Mouse (Mus musculus) G1E (cell line): ENCODE data around the gene Abca1. TPM values are rescaled to one million over a fixed set of nuclear protein-coding genes. Genes with fewer than 3 reads are reported as not detected.

Source experiments
- ATAC-seq: 2 replicates; pipeline ENCODE4 v1.8.0; 2016; ENCODE audit warnings: mild to moderate bottlenecking; ENCODE audit not compliant: insufficient number of reproducible peaks, poor library complexity, low FRiP score, severe bottlenecking; ENCODE audit errors: extremely low read depth
- DNase-seq: peaks from one replicate; pipeline ENCODE4 v3.0.0; 2012; ENCODE audit warnings: low spot score
- H3K27me3 ChIP-seq: 2 replicates; pipeline ENCODE4 v1.6.1; 2012; ENCODE audit warnings: mild to moderate bottlenecking, low read length, inconsistent platforms; ENCODE audit not compliant: insufficient read depth
- H3K36me3 ChIP-seq: replicated peaks from 2 replicates; pipeline ENCODE3; 2012; ENCODE audit warnings: mild to moderate bottlenecking, inconsistent platforms
- H3K4me1 ChIP-seq: 2 replicates; pipeline ENCODE4 v1.6.1; 2012; ENCODE audit warnings: low read depth, low read length, inconsistent platforms, mixed read lengths; ENCODE audit not compliant: insufficient read depth
- H3K4me3 ChIP-seq: 2 replicates; pipeline ENCODE4 v1.5.1; 2012; ENCODE audit warnings: low read depth, mild to moderate bottlenecking, inconsistent platforms, low read length, moderate library complexity, mixed read lengths
- H3K9me3 ChIP-seq: replicated peaks from 2 replicates; pipeline ENCODE4 v1.6.1; 2012; ENCODE audit warnings: inconsistent platforms
- CTCF ChIP-seq: IDR thresholded peaks from 2 replicates; pipeline ENCODE4 v1.5.1; 2012; ENCODE audit warnings: low read depth, low read length, inconsistent platforms, mixed read lengths
- GATA1 ChIP-seq: IDR thresholded peaks from 2 replicates; pipeline ENCODE4 v1.6.1; 2012; ENCODE audit warnings: borderline replicate concordance, low read length, inconsistent platforms, mixed read lengths
- GATA2 ChIP-seq: IDR thresholded peaks from 2 replicates; pipeline ENCODE4 v1.6.1; 2012; ENCODE audit warnings: low read depth, low read length, inconsistent platforms, borderline replicate concordance
- POLR2AphosphoS5 ChIP-seq: IDR thresholded peaks from 2 replicates; pipeline ENCODE4 v1.6.1; 2012; ENCODE audit warnings: low read depth, low read length, inconsistent platforms; ENCODE audit not compliant: insufficient replicate concordance
- TAL1 ChIP-seq: conservative IDR thresholded peaks from 2 replicates; pipeline ENCODE4 v1.6.1; 2012; ENCODE audit warnings: low read depth, low read length, inconsistent platforms, mixed read lengths
- polyA plus RNA-seq: library from polyadenylated mRNA; stranded (reverse); fragments of >175 nt; gene quantifications from 2 replicates; pipeline ENCODE4 v1.2.3, GENCODE M21; 2012
- total RNA-seq, 2 experiments: library from RNA; stranded (forward) in 1 of 2; stranded (reverse) in 1 of 2; fragments of 200-1000 nt in 1 of 2; fragments of >200 nt in 1 of 2; fragmentation: Nextera tagmentation in 1 of 2; gene quantifications; 2 replicates each; pipeline ENCODE4 v1.2.3; 2014 to 2017

The Abca1 gene
- total and polyA plus RNA-seq, 3 experiments = 2.1 to 23.0 (median 4.6) TPM

GRCm38 (mm10) chr4:53153061-53153460 lies 6.6 kb downstream of the Abca1 start:
- H3K4me3 ChIP-seq = no peak overlapping the region; the same call in 1 of the 2 replicates
- no peaks in the 10 kb centered on the region for H3K9me3 ChIP-seq
- TF ChIP-seq CTCF = no peak
- TF ChIP-seq GATA2 = no peak
- TF ChIP-seq POLR2AphosphoS5 = no peak
- TF ChIP-seq TAL1 = no peak
- no peak for TF ChIP-seq GATA1
- DNase-seq (no peak), ATAC-seq (no peak)
- H3K4me1 ChIP-seq = peaks cover 69% of the 10 kb centered on the region
- no peaks in the 10 kb centered on the region for H3K27me3 ChIP-seq
- H3K36me3 ChIP-seq = peaks cover 33% of the 10 kb centered on the region

GRCm38 (mm10) chr4:53152655-53153054 lies 7.0 kb downstream of the Abca1 start:
- H3K4me3 ChIP-seq = no peak overlapping the region
- peaks cover 33% of the 10 kb centered on the region for H3K36me3 ChIP-seq
- H3K27me3 ChIP-seq = no peaks in the 10 kb centered on the region
- no peak for DNase-seq
- TF ChIP-seq POLR2AphosphoS5 (no peak), GATA2 (no peak), TAL1 (no peak), GATA1 (no peak), CTCF (no peak)
- ATAC-seq = no peak
- H3K9me3 ChIP-seq = no peaks in the 10 kb centered on the region
- peaks cover 65% of the 10 kb centered on the region for H3K4me1 ChIP-seq

DNA sequence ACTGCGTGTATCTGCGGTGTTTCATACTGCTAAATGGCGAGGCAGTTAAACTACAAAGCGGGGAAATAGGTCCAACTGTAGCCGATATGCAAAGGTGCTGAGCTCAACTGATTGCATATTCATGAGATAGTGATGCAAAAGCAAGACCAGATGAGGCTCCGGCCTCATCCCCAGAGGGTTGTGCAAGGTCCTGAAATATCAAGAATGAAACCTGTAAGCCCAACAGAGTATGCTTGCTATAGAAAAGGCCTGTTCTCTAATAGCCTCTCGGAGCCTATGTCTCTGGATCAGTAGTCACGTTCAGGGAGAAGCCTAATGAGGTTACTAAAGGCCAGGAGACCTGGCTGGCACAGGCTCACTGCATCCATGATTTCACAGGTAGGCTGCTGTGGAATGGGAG lies 9.2 kb downstream of the Abca1 start:
- Histone ChIP-seq H3K36me3 (peaks cover 42% of the 10 kb centered on the region), H3K27me3 (no peaks in the 10 kb centered on the region), H3K4me3 (no peak overlapping the region), H3K4me1 (peaks cover 71% of the 10 kb centered on the region), H3K9me3 (no peaks in the 10 kb centered on the region)
- TF ChIP-seq GATA2 (no peak), POLR2AphosphoS5 (no peak), CTCF (no peak), TAL1 (no peak), GATA1 (no peak)
- ATAC-seq (no peak), DNase-seq (no peak)

DNA sequence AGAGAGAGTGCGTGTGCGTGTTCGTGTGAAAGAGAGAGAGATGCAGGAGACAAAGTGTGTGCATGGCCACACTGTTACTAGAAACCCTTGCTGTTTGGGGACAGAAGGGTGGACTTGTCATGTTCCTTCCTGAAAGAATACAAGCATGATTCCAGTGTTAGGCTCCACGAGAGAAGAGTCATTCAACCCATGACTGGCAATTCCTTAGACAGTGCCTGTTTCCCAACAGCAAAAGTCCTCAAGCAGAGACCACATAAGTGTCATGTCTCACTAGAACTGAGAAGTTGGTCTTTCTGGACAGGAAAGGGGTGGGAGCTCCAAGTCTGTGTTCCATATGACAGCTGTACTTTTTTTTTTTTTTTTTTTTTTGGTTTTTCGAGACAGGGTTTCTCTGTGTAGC lies 10.1 kb downstream of the Abca1 start:
- H3K4me1 ChIP-seq = peaks cover 71% of the 10 kb centered on the region
- peaks cover 43% of the 10 kb centered on the region for H3K36me3 ChIP-seq
- TF ChIP-seq CTCF (no peak), GATA1 (no peak), GATA2 (no peak), TAL1 (no peak), POLR2AphosphoS5 (no peak)
- no peak overlapping the region for H3K4me3 ChIP-seq
- ATAC-seq (no peak), DNase-seq (no peak)
- H3K9me3 ChIP-seq = no peaks in the 10 kb centered on the region
- H3K27me3 ChIP-seq = no peaks in the 10 kb centered on the region

GRCm38 (mm10) chr4:53148817-53149216 lies 10.9 kb downstream of the Abca1 start:
- no peak for DNase-seq
- Histone ChIP-seq H3K9me3 (no peaks in the 10 kb centered on the region), H3K36me3 (peaks cover 51% of the 10 kb centered on the region), H3K27me3 (no peaks in the 10 kb centered on the region), H3K4me3 (no peak overlapping the region), H3K4me1 (peaks cover 72% of the 10 kb centered on the region)
- ATAC-seq = no peak
- TF ChIP-seq GATA2 (no peak), POLR2AphosphoS5 (no peak), CTCF (no peak), TAL1 (no peak), GATA1 (no peak)

GRCm38 (mm10) chr4:53147454-53147853 lies 12.2 kb downstream of the Abca1 start:
- Histone ChIP-seq H3K4me1 (peaks cover 63% of the 10 kb centered on the region), H3K27me3 (no peaks in the 10 kb centered on the region)

More at GRCm38 (mm10) chr4:53147454-53147853, 12.2 kb downstream of the Abca1 start:
- ATAC-seq (no peak), DNase-seq (no peak)
- TF ChIP-seq GATA1 (no peak), CTCF (no peak), TAL1 (no peak), POLR2AphosphoS5 (no peak), GATA2 (no peak)
- H3K9me3 ChIP-seq = no peaks in the 10 kb centered on the region
- H3K36me3 ChIP-seq = peaks cover 54% of the 10 kb centered on the region
- H3K4me3 ChIP-seq = no peak overlapping the region
